Mouse (Mus musculus): ENCODE results near the gene Memo1.

Gene Memo1

GRCm38 (mm10) chr17:74294426-74295025, 795 bp downstream of the Memo1 start:
- DNase-seq (ENCODE audit: extremely low spot score, low read depth, low spot score), result no peak

GRCm38 (mm10) chr17:74293687-74294425, 1.5 kb downstream of the Memo1 start:
- no peak for DNase-seq (ENCODE audit: extremely low spot score, low read depth, low spot score)

- no peak for DNase-seq (ENCODE audit: extremely low spot score, low read depth, low spot score)
These were observed 3.5 kb downstream of the Memo1 start for GRCm38 (mm10) chr17:74291640-74292361.

GRCm38 (mm10) chr17:74290869-74291268, 4.5 kb downstream of the Memo1 start:
- no peak for DNase-seq (ENCODE audit: extremely low spot score, low read depth, low spot score)

- no peak for DNase-seq (ENCODE audit: extremely low spot score, low read depth, low spot score)
These were observed 5.1 kb downstream of the Memo1 start for GRCm38 (mm10) chr17:74290198-74290597.

GRCm38 (mm10) chr17:74288626-74289025, 6.7 kb downstream of the Memo1 start:
- DNase-seq (ENCODE audit: extremely low spot score, low read depth, low spot score), result no peak

- no peak for DNase-seq (ENCODE audit: extremely low spot score, low read depth, low spot score)
These were observed 9.1 kb downstream of the Memo1 start for GRCm38 (mm10) chr17:74286140-74286730.

- DNase-seq (ENCODE audit: extremely low spot score, low read depth, low spot score), result no peak
These were observed 9.6 kb downstream of the Memo1 start for GRCm38 (mm10) chr17:74285730-74286129.

GRCm38 (mm10) chr17:74284397-74285115, 10.8 kb downstream of the Memo1 start:
- no peak for DNase-seq (ENCODE audit: extremely low spot score, low read depth, low spot score)

GRCm38 (mm10) chr17:74282024-74282423, 13.3 kb downstream of the Memo1 start:
- DNase-seq (ENCODE audit: extremely low spot score, low read depth, low spot score), result no peak

GRCm38 (mm10) chr17:74278966-74279869, 16.1 kb downstream of the Memo1 start:
- no peak for DNase-seq (ENCODE audit: extremely low spot score, low read depth, low spot score)

- DNase-seq (ENCODE audit: extremely low spot score, low read depth, low spot score), result no peak
These were observed 20.9 kb downstream of the Memo1 start for GRCm38 (mm10) chr17:74274471-74274870.

- no peak for DNase-seq (ENCODE audit: extremely low spot score, low read depth, low spot score)
These were observed 22.6 kb downstream of the Memo1 start for GRCm38 (mm10) chr17:74272683-74273205.

GRCm38 (mm10) chr17:74271541-74272268, 23.6 kb downstream of the Memo1 start:
- no peak for DNase-seq (ENCODE audit: extremely low spot score, low read depth, low spot score)

- DNase-seq (ENCODE audit: extremely low spot score, low read depth, low spot score), result no peak
These were observed 25.1 kb downstream of the Memo1 start for GRCm38 (mm10) chr17:74270205-74270604.

GRCm38 (mm10) chr17:74267415-74268180, 27.7 kb downstream of the Memo1 start:
- no peak for DNase-seq (ENCODE audit: extremely low spot score, low read depth, low spot score)

GRCm38 (mm10) chr17:74265636-74266035, 29.7 kb downstream of the Memo1 start:
- DNase-seq (ENCODE audit: extremely low spot score, low read depth, low spot score), result no peak

GRCm38 (mm10) chr17:74265156-74265505, 30.2 kb downstream of the Memo1 start:
- DNase-seq (ENCODE audit: extremely low spot score, low read depth, low spot score), result no peak
